Mouse (Mus musculus): ENCODE results near the gene Plekha7.

Plekha7 gene

GRCm38 (mm10) chr7:116307871-116308631 is at the start of gene Plekha7:
Gene Plekha7, minus strand, starts transcription at chr7:116308376.
- DNase-seq (ENCODE audit: low read depth, low spot score) = no peak

- DNase-seq (ENCODE audit: low read depth, low spot score) = peak; percentile 66
Measured at GRCm38 (mm10) chr7:116336226-116336625, 28.1 kb upstream of the Plekha7 start.

GRCm38 (mm10) chr7:116335133-116335532 is 27.0 kb upstream of the Plekha7 start:
- DNase-seq (ENCODE audit: low read depth, low spot score) = no peak

- no peak for DNase-seq (ENCODE audit: low read depth, low spot score)
Measured at GRCm38 (mm10) chr7:116334669-116335038, 26.5 kb upstream of the Plekha7 start.

GRCm38 (mm10) chr7:116333713-116334668 is 25.8 kb upstream of the Plekha7 start, which contains the start of gene Rps13:
Gene Rps13, minus strand, starts transcription at chr7:116334195.
- DNase-seq (ENCODE audit: low read depth, low spot score) = peak; percentile 98

- DNase-seq (ENCODE audit: low read depth, low spot score) = peak; percentile 71
Measured at GRCm38 (mm10) chr7:116331246-116331645, 23.1 kb upstream of the Plekha7 start.

- no peak for DNase-seq (ENCODE audit: low read depth, low spot score)
Measured at GRCm38 (mm10) chr7:116329858-116330257, 21.7 kb upstream of the Plekha7 start.

GRCm38 (mm10) chr7:116328777-116329176 is 20.6 kb upstream of the Plekha7 start:
- no peak for DNase-seq (ENCODE audit: low read depth, low spot score)

- no peak for DNase-seq (ENCODE audit: low read depth, low spot score)
Measured at GRCm38 (mm10) chr7:116327901-116328300, 19.7 kb upstream of the Plekha7 start.

GRCm38 (mm10) chr7:116323331-116323964 is 15.3 kb upstream of the Plekha7 start:
- DNase-seq (ENCODE audit: low read depth, low spot score) = peak; percentile 73

GRCm38 (mm10) chr7:116309456-116309855 is 1.3 kb upstream of the Plekha7 start:
- no peak for DNase-seq (ENCODE audit: low read depth, low spot score)

GRCm38 (mm10) chr7:116308632-116308991 is 436 bp upstream of the Plekha7 start:
- no peak for DNase-seq (ENCODE audit: low read depth, low spot score)

GRCm38 (mm10) chr7:116307099-116307870 is 891 bp downstream of the Plekha7 start:
- peak; percentile 39 for DNase-seq (ENCODE audit: low read depth, low spot score)

GRCm38 (mm10) chr7:116306601-116307000 is 1.6 kb downstream of the Plekha7 start:
- DNase-seq (ENCODE audit: low read depth, low spot score) = no peak

- peak; percentile 9 for DNase-seq (ENCODE audit: low read depth, low spot score)
Measured at GRCm38 (mm10) chr7:116301661-116302311, 6.4 kb downstream of the Plekha7 start.

GRCm38 (mm10) chr7:116301144-116301543 is 7.0 kb downstream of the Plekha7 start:
- no peak for DNase-seq (ENCODE audit: low read depth, low spot score)

GRCm38 (mm10) chr7:116298851-116299250 is 9.3 kb downstream of the Plekha7 start:
- no peak for DNase-seq (ENCODE audit: low read depth, low spot score)

GRCm38 (mm10) chr7:116298389-116298788 is 9.8 kb downstream of the Plekha7 start:
- DNase-seq (ENCODE audit: low read depth, low spot score) = no peak

GRCm38 (mm10) chr7:116294961-116295360 is 13.2 kb downstream of the Plekha7 start:
- no peak for DNase-seq (ENCODE audit: low read depth, low spot score)

- no peak for DNase-seq (ENCODE audit: low read depth, low spot score)
Measured at GRCm38 (mm10) chr7:116292377-116292776, 15.8 kb downstream of the Plekha7 start.

GRCm38 (mm10) chr7:116290559-116290958 is 17.6 kb downstream of the Plekha7 start:
- no peak for DNase-seq (ENCODE audit: low read depth, low spot score)
